Mouse (Mus musculus): ENCODE measurements around the gene Adam8. TPM values are rescaled to one million over a fixed set of nuclear protein-coding genes. Genes with fewer than 3 reads are reported as not detected.
A peak's percentile ranks its signal among the peaks of the same experiment; 100 is the strongest.

Adam8 gene
- polyA plus RNA-seq, 1 experiment from 2014 or later: 2.1 TPM

DNA sequence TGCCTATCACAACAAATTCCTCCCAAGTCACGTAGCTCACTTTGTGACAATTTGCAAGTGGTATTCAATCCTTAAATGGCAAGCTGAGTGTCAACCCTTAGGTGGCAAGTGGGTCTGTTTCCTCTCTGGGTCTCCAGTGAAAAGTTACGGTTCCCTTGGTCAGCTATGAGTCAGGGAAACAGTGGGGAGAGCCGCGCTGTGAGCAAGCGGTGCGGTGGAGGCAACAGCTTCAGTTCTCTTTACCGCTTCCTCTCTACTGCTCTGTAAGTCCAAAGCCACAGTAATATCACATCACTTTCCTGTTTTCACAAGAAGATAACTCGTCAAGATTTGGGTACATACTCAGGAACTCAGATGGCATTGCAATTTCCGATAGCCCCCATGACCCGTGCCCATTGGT lies 18.1 kb downstream of the Adam8 start:
- Histone ChIP-seq H3K4me3 (ENCODE audit: low read depth, low read length) (no peak overlapping the region), H3K27me3 (ENCODE audit: control insufficient read depth, insufficient read depth, low read length) (no peaks in the 10 kb centered on the region), H3K36me3 (ENCODE audit: control insufficient read depth, insufficient read depth, low read length) (no peaks in the 10 kb centered on the region), H3K9ac (ENCODE audit: low read length) (no peak overlapping the region), H3K4me1 (ENCODE audit: control insufficient read depth, insufficient read depth, low read length) (no peaks in the 10 kb centered on the region), H3K9me3 (ENCODE audit: control insufficient read depth, low read length) (no peaks in the 10 kb centered on the region), H3K4me2 (ENCODE audit: low read depth, severe bottlenecking) (no peak overlapping the region), H3K27ac (replicated peaks; ENCODE audit: low read depth, low read length) (no peak overlapping the region)
- ATAC-seq (ENCODE audit: insufficient number of reproducible peaks, low FRiP score, low TSS enrichment, low read depth) (no peak), DNase-seq (ENCODE audit: low spot score) (no peak)
- WGBS: 87% methylated on average over 10 of the region's 10 CpGs

DNA sequence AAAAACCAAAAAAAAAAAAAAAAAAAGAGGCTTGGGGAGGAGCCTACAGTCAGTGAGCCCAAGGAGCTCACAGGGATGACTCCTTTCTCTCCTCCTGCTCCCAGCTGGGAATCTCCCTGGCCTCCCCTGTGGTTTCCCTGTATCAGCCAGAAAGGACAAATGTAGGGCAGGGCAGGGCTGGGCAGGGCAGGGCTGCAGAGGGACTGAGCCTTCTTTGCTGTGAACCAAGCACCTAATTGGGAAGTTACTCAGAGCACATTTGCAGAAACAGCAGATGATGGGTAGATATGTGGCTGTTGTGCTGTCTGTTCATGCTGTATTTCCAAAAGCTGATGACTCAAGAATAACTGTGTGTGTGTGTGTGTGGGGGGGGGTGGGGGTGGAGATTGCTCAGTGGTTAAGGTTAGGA lies 19.4 kb downstream of the Adam8 start:
- Histone ChIP-seq H3K4me1 (ENCODE audit: control insufficient read depth, insufficient read depth, low read length) (no peaks in the 10 kb centered on the region), H3K4me2 (ENCODE audit: low read depth, severe bottlenecking) (no peak overlapping the region), H3K27me3 (ENCODE audit: control insufficient read depth, insufficient read depth, low read length) (no peaks in the 10 kb centered on the region), H3K4me3 (ENCODE audit: low read depth, low read length) (no peak overlapping the region), H3K36me3 (ENCODE audit: control insufficient read depth, insufficient read depth, low read length) (no peaks in the 10 kb centered on the region), H3K9me3 (ENCODE audit: control insufficient read depth, low read length) (no peaks in the 10 kb centered on the region), H3K9ac (ENCODE audit: low read length) (no peak overlapping the region), H3K27ac (replicated peaks; ENCODE audit: low read depth, low read length) (no peak overlapping the region)
- ATAC-seq (ENCODE audit: insufficient number of reproducible peaks, low FRiP score, low TSS enrichment, low read depth): no peak
- DNase-seq (ENCODE audit: low spot score): no peak

DNA sequence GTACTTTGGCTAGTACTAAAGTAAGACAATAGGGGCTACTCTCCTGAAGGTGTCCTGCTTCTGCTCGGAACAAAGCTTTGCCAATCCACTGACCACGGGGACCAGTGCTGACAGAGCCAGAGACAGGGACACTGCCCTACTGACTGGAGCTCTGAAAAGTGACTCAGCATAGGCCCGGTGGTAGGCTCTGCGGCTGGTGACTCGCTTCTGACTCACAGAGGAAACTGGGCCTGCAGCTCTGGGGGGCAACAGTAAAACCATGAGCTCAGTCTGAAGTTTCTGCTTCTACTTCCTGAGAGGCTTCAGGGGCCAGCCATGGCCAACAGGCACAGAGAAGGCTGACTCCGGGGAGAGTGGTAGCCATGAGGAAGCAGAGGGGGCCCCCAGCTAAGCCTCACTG lies 20.9 kb downstream of the Adam8 start:
- ATAC-seq (ENCODE audit: insufficient number of reproducible peaks, low FRiP score, low TSS enrichment, low read depth): no peak
- no peak overlapping the region for H3K9ac ChIP-seq (ENCODE audit: low read length)

DNA sequence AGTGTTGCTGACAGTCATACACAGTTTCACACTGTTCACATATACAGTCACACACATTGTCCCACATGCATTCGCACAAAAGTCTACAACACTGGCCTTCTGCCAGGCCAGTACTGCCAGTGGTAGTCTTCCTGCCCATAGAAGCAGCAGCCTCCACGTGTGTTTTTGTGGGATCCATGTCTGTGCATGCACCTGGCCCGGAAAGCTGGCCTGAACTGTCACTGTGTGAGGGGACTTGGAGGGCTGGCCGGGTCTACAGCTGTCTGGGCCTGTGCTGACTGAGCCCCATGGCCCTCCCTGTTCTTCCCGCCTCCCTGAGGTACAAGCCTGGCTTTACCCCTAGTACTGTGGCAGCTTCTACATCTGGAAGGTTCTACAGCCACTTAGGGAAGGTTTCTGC lies 21.4 kb downstream of the Adam8 start:
- no peak overlapping the region for H3K27ac ChIP-seq (replicated peaks; ENCODE audit: low read depth, low read length)
- H3K4me2 ChIP-seq (ENCODE audit: low read depth, severe bottlenecking): no peak overlapping the region
- WGBS: 82% methylated on average over 5 of the region's 5 CpGs
- no peak overlapping the region for H3K9ac ChIP-seq (ENCODE audit: low read length)
- H3K27me3 ChIP-seq (ENCODE audit: control insufficient read depth, insufficient read depth, low read length): no peaks in the 10 kb centered on the region
- DNase-seq (ENCODE audit: low spot score): no peak
- no peaks in the 10 kb centered on the region for H3K9me3 ChIP-seq (ENCODE audit: control insufficient read depth, low read length)
- ATAC-seq (ENCODE audit: insufficient number of reproducible peaks, low FRiP score, low TSS enrichment, low read depth): no peak; the same call in 1 of the 2 replicates
- H3K4me3 ChIP-seq (ENCODE audit: low read depth, low read length): no peak overlapping the region
- H3K4me1 ChIP-seq (ENCODE audit: control insufficient read depth, insufficient read depth, low read length): no peaks in the 10 kb centered on the region
- H3K36me3 ChIP-seq (ENCODE audit: control insufficient read depth, insufficient read depth, low read length): no peaks in the 10 kb centered on the region

More for the DNA sequence above, 20.9 kb downstream of the Adam8 start:
- H3K4me1 ChIP-seq (ENCODE audit: control insufficient read depth, insufficient read depth, low read length): no peaks in the 10 kb centered on the region
- no peak overlapping the region for H3K4me3 ChIP-seq (ENCODE audit: low read depth, low read length)
- DNase-seq (ENCODE audit: low spot score): no peak
- no peak overlapping the region for H3K4me2 ChIP-seq (ENCODE audit: low read depth, severe bottlenecking)
- H3K27ac ChIP-seq (replicated peaks; ENCODE audit: low read depth, low read length): no peak overlapping the region
- H3K27me3 ChIP-seq (ENCODE audit: control insufficient read depth, insufficient read depth, low read length): no peaks in the 10 kb centered on the region
- no peaks in the 10 kb centered on the region for H3K36me3 ChIP-seq (ENCODE audit: control insufficient read depth, insufficient read depth, low read length)
- 76% methylated on average over 6 of the region's 6 CpGs for WGBS
- no peaks in the 10 kb centered on the region for H3K9me3 ChIP-seq (ENCODE audit: control insufficient read depth, low read length)

DNA sequence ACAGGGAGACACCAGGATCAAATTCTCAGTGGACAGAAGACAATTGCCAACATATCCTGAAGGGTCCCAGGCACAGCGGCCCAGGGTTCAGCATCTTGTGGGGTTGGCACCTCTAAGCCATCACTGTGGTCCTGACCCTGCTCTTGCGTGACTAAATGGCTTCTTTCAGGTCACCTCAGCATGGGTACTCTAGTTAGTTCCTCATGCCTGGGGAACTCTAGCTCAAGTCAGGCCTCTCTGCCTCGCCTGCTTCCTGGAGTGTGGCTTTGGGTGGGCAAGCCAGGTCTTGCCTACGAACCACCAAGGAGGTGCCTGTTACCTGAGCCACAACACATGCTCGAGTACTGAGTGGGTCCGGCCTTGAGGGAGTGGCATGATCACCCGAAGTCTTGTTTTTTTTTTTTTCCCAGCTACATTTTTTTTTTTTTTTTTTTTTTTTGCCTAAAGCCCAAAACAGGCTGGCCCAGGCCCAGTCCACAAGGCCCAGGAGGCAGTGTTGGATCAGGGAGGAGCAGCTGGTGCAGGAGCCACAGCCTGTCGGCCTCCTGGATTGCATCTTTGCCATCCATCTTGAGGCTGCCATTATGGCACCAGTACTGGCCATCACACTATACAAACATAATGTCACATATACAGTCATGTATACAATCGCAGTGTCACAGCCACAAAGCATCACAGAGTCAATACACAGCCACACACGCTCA lies 22.0 kb downstream of the Adam8 start:
- no peak overlapping the region for H3K9ac ChIP-seq (ENCODE audit: low read length)
- 84% methylated on average over 10 of the region's 10 CpGs for WGBS
- H3K4me1 ChIP-seq (ENCODE audit: control insufficient read depth, insufficient read depth, low read length): no peaks in the 10 kb centered on the region
- ATAC-seq (ENCODE audit: insufficient number of reproducible peaks, low FRiP score, low TSS enrichment, low read depth) (no peak), DNase-seq (ENCODE audit: low spot score) (no peak)
- no peaks in the 10 kb centered on the region for H3K9me3 ChIP-seq (ENCODE audit: control insufficient read depth, low read length)
- H3K4me2 ChIP-seq (ENCODE audit: low read depth, severe bottlenecking): no peak overlapping the region
- no peak overlapping the region for H3K4me3 ChIP-seq (ENCODE audit: low read depth, low read length)
- no peaks in the 10 kb centered on the region for H3K36me3 ChIP-seq (ENCODE audit: control insufficient read depth, insufficient read depth, low read length)
- no peak overlapping the region for H3K27ac ChIP-seq (replicated peaks; ENCODE audit: low read depth, low read length)
- no peaks in the 10 kb centered on the region for H3K27me3 ChIP-seq (ENCODE audit: control insufficient read depth, insufficient read depth, low read length)

DNA sequence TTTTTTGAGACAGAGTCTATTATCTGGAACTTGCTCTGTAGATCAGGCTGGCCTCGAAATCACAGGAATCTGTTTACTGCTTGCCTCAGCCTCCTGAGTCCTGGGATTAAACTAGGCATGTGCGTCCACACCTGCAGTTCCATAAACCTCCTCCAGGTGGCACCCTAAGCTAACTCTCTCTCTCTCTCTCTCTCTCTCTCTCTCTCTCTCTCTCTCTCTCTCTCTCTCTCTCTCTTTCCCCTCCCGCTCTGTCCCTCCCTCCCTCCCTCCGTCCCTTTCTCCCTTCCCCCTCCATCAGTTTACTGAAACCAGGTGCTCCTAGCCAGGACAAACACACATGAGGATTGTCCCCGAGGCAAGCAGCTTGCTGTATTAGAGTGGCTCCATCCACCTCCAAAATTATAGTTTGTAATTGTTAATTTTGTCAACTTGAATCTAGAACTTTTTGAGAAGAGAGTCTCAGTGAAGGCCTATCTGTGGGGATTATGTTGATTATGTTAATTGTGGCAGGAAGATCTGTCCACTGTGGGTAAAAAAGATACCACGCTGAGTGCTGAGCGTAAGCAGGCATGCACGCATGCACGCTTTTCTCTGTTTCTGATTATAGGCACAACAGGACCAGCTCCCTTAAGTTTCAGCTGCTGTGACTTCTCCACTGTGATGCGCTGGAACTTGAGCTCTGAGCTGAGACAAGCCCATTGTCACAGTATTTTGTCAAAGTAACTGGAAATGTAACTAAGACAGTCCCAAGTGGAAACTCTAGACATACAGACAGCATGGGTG lies 22.8 kb downstream of the Adam8 start:
- ATAC-seq (ENCODE audit: insufficient number of reproducible peaks, low FRiP score, low TSS enrichment, low read depth) (no peak), DNase-seq (ENCODE audit: low spot score) (peak; percentile 87)
- Histone ChIP-seq H3K9me3 (ENCODE audit: control insufficient read depth, low read length) (no peaks in the 10 kb centered on the region), H3K27ac (replicated peaks; ENCODE audit: low read depth, low read length) (no peak overlapping the region), H3K36me3 (ENCODE audit: control insufficient read depth, insufficient read depth, low read length) (no peaks in the 10 kb centered on the region), H3K27me3 (ENCODE audit: control insufficient read depth, insufficient read depth, low read length) (no peaks in the 10 kb centered on the region), H3K4me1 (ENCODE audit: control insufficient read depth, insufficient read depth, low read length) (no peaks in the 10 kb centered on the region), H3K4me3 (ENCODE audit: low read depth, low read length) (no peak overlapping the region), H3K4me2 (ENCODE audit: low read depth, severe bottlenecking) (no peak overlapping the region), H3K9ac (ENCODE audit: low read length) (no peak overlapping the region)
- WGBS: 33% methylated on average over 10 of the region's 10 CpGs

DNA sequence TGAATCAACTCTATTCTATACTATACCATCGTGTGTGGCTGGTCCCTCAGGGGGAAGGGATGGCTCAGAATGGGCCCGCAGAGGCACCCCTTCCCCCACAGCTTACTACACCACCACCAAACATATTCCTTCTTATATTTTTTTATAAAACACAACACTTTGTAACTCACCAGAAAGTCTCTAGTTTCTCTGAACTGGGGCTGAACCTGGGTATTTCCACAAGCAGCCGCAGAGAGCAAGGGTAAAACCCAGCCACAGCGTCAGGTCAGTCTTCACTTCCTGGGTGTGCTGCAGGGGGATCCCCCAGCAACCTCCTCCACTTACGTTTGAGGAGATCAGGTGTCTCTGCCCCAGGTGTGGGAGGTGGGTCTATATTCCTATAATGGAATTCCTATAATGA lies 23.9 kb downstream of the Adam8 start:
- WGBS: 56% methylated on average over 5 of the region's 5 CpGs
- H3K4me1 ChIP-seq (ENCODE audit: control insufficient read depth, insufficient read depth, low read length): no peaks in the 10 kb centered on the region
- no peak overlapping the region for H3K4me2 ChIP-seq (ENCODE audit: low read depth, severe bottlenecking)
- ATAC-seq (ENCODE audit: insufficient number of reproducible peaks, low FRiP score, low TSS enrichment, low read depth) (no peak), DNase-seq (ENCODE audit: low spot score) (no peak)
- H3K27ac ChIP-seq (replicated peaks; ENCODE audit: low read depth, low read length): no peak overlapping the region
- H3K9ac ChIP-seq (ENCODE audit: low read length): no peak overlapping the region
- no peak overlapping the region for H3K4me3 ChIP-seq (ENCODE audit: low read depth, low read length)
- no peaks in the 10 kb centered on the region for H3K27me3 ChIP-seq (ENCODE audit: control insufficient read depth, insufficient read depth, low read length)
- H3K36me3 ChIP-seq (ENCODE audit: control insufficient read depth, insufficient read depth, low read length): no peaks in the 10 kb centered on the region
- H3K9me3 ChIP-seq (ENCODE audit: control insufficient read depth, low read length): no peaks in the 10 kb centered on the region

DNA sequence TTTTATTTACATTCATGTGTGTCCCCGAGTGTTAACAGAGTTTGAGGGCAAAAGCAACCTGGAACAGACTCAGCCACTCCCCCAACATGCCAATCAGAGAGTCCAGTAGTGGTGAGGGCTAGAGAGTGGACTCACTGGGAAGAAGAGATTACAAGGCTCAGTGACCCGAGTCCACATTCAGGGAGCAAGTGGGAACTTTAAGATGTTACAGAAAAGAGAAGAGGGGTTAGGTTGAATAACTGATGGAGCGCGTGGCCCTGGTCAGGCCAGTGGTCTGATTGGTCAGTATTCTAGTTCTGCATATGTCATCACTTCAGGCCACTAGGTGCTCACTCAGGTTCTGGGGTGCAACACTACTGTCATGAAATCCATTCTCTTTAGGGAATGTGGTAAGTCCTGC lies 25.2 kb downstream of the Adam8 start:
- Histone ChIP-seq H3K4me2 (ENCODE audit: low read depth, severe bottlenecking) (no peak overlapping the region), H3K27ac (replicated peaks; ENCODE audit: low read depth, low read length) (no peak overlapping the region), H3K36me3 (ENCODE audit: control insufficient read depth, insufficient read depth, low read length) (no peaks in the 10 kb centered on the region), H3K9ac (ENCODE audit: low read length) (no peak overlapping the region), H3K27me3 (ENCODE audit: control insufficient read depth, insufficient read depth, low read length) (no peaks in the 10 kb centered on the region), H3K4me3 (ENCODE audit: low read depth, low read length) (no peak overlapping the region), H3K4me1 (ENCODE audit: control insufficient read depth, insufficient read depth, low read length) (no peaks in the 10 kb centered on the region), H3K9me3 (ENCODE audit: control insufficient read depth, low read length) (no peaks in the 10 kb centered on the region)
- ATAC-seq (ENCODE audit: insufficient number of reproducible peaks, low FRiP score, low TSS enrichment, low read depth) (no peak), DNase-seq (ENCODE audit: low spot score) (no peak)
- WGBS: 31% methylated on average over 4 of the region's 4 CpGs
